Mouse (Mus musculus): ENCODE measurements around the gene Ttll12.

Gene Ttll12

DNA sequence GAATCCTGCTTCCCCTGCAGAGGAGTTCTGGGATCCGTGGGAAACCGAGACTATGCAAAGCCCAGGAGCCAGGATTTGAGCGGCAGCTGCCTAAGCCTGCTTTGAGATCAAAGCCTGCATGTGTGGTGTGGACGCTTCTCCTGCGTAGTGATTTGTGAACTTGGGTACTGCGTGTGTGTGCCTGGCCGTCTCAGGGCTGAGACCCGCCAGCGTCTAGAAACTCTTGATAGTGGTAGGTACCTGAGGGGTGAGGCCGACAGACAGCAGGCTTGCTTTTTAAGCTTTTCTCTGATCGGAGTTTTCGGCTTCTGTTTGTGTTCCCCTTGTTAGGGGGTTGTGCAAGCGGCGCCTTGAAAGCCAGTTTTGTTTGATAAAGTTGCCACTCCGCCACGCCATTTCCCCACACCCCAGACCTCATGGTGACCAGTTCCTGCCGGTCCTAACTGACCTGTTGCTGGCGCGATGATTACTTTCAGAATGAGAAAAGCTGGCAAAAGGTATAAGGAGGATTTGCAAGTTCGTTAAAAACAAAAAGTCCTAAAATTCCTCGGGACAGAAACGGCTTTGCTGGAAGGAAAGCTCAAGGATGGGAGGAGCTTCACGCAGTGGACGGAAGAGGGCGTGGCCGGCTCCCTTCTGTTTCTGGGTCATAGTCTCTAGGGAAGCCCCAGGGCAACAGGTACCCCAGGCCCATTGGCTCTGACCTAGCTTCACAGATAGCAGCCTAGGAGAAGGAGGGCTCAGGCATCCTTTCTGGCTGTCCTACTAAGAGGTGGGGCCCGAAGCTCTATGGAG, 30.9 kb downstream of the Ttll12 start:
- intact Hi-C loops (cut with DNase I), result no loop called here

DNA sequence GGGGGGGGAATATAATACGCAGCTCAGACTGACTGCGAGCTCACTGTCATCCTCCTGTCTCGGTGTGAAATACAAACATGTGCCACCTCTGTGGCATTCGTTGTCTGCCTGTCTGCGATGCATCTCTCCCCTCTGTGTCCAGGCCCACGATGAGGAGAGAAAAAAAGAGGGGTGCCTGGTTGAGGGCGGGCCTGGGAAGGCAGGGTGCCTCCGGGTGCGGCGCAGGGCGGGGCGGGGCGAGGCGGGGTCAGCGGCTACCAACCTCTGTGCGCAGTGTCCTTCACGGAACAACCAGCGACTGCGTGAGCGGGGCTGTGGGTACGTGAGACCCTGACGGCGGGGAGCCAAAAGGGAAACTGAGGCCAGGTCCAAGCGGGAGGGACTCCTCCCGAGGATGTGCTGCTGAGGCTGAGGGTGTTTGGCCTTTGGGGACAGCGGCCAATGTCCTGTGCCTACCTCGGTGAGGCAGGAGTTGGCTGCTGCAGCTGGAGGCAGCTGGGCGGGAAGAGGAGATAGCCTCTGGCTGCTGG, 31.6 kb downstream of the Ttll12 start, which contains the start of the genes Tspo and Mcat:
Gene Tspo, plus strand, starts transcription at position 266 of the 530 bp plus-strand sequence.
Gene Mcat, minus strand, starts transcription at position 461 of the 530 bp plus-strand sequence.
- intact Hi-C loops (cut with DNase I), result no loop called here

DNA sequence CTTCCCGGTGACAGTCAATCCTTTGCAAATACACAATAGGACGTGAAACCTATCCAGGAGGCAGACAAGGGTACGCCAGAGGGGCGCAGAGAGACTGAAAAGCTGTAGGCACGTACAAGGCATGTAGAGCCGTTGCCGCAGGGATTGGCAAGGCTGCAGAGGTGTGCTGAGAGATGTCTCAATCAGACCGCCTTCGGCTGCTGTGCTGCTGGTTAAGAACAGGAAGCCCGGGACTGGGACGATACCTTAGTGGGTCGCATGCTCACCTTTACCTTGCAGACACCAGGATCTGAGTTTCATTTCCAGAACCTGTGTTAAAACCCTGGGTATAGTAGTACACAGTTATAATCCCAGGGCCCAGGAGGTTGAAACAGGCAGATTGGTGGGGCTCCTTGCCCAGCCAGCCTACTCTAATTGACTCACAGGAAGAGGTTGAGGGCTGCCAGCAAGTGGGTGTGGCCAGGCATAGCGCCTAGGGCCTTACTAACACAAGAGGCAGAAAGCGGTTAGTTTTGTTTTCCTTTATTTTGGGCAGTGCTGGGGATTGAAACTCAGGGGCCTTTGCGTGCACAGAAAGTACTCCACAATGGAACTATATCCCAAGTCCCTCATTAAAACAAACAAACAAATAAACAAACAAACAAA, 32.2 kb downstream of the Ttll12 start:
- intact Hi-C loops (cut with DNase I), result no loop called here

- intact Hi-C loops (cut with DNase I), result no loop called here
Observed at GRCm38 (mm10) chr15:83560941-83561477, 33.9 kb downstream of the Ttll12 start.

DNA sequence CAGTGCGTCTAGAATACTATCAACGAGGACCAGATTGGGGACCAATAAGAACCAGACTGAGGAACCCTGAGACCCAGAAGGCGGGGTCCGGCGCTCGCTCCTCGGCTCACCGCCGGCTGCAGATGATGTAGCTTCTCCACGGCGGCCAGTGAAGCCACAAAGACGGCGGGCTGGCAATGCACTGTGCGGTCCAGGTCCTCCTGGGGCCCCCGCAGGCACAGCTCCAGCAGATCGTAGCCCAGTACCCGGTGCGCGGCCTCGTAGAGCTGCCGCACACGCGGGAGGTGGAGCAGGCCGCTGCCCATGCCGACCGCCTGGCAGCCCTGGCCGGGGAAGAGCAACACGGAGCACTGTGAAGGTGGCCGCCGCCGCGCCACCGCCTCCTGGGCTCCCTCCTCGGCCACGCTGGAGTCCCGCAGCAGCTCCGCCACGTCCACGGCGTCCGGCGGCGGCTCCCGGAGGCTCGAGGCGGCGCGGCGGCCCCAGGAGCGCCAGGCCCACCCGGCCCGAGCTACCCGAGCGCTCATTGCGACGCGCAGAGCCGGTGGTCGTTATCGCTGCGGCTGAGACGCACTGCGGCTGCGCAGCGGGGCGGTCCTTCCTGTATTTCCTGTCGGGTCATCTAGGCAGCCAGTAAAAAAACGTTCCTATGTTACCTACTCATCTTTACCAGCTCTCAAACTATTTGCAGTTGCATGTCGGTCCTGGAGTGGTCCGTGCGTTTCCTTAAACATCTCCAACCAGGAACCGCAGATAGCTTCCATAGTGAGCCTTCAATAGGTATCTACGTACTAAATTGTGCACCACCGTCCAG, 39.6 kb downstream of the Ttll12 start:
- intact Hi-C loops (cut with DNase I), result no loop called here

GRCm38 (mm10) chr15:83553831-83554230, 41.1 kb downstream of the Ttll12 start:
- intact Hi-C loops (cut with DNase I), result no loop called here

- intact Hi-C loops (cut with DNase I), result no loop called here
Observed at GRCm38 (mm10) chr15:83550137-83550536, 44.8 kb downstream of the Ttll12 start.

DNA sequence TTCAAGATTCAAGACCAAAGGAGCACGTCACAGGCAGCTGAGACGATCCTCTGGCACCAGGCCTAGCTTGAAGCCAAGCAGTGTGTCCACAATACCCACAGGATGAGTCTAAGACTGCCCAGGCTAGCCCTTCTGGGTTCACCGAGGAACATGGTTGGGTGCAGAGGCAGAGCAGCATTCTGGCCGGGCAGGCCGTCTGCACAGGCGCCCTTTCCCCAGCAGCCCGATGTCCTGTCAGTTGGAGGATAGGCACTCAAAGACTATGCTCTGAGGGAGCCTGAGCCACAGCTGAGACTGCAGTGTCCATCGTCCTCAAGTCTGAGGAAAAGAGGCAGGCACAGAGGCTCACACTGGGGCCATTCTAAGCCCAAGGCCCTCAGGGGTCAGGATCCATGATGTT, 47.8 kb downstream of the Ttll12 start:
- intact Hi-C loops (cut with DNase I), result no loop called here

DNA sequence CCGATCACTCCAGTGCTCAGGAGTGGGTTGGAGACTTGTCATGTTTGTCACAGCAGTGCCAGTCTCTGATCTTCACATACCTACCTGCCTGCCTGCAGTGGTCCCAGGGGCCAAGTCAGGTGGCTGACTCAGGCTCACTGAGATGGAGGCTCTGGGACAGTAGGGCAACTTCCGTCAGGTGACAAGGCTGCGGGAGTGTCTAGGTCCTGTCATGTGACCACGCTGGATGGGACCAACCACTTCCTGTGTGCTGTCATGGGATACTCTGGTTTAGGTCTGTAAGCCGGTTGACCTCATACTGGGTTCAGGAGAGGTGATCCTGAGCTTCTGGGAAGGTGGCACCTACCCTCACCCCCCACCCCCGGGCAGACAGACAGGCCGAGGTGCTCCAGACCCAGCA, 48.9 kb downstream of the Ttll12 start:
- intact Hi-C loops (cut with DNase I), result no loop called here

GRCm38 (mm10) chr15:83541647-83542287, 53.2 kb downstream of the Ttll12 start:
- intact Hi-C loops (cut with DNase I), result no loop called here

DNA sequence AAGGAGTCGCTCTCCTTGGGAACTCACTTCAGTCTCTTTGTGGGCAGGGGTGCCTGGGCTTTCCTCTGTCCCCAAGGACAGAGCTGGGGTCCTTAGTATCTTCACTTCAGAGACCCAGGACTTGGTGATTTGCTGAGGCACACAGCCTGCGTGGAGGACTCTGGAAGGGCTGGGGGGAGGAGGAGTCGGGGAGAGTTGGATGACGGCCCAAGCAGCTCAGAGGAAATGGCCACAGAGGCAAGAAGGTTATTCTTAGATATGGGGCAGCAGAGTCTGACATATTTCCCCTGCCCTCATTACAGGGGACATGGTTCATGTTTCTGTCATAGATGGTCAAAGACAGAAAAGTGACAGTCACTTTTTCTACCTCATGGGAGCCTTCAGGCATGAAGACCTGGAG, 55.1 kb downstream of the Ttll12 start:
- intact Hi-C loops (cut with DNase I), result no loop called here

DNA sequence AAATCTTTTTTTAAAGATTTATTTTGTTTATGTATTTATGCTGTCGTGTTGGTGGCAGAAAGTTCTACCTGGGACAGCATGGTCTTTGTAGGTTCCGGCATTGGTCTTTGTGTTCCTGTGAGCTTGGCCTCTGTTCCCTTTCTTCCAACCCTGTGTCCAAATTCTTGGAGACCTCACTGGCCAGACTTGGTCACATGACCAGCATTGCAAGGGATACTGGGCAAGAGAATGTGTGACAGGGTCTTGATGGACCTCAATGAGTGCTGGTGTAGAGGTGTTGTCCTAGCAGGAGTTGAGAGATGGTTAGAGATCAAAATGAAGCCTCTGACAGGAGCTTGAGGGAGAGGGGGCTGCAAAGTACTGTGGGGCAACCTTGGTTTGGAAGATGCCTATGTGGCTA, 56.1 kb downstream of the Ttll12 start:
- intact Hi-C loops (cut with DNase I), result no loop called here

DNA sequence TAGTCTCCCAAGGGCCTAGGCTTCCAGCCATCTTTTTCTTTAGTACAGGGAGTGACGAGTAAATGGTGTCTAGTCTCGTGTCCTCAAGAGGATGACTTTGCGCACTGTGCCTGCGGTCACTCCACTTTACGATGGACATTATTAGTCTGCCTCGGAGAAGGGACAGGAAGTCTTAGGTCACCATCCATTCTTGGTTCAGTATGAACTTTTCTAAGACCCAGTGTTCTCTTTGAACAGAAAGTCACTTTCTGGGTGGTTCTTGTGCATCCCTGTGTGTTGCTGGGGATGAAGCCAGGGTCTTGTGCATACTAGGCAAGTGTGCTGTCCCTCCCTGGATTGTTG, 59.1 kb downstream of the Ttll12 start:
- intact Hi-C loops (cut with DNase I), result no loop called here

- intact Hi-C loops (cut with DNase I), result no loop called here
Observed at GRCm38 (mm10) chr15:83534960-83535889, 59.7 kb downstream of the Ttll12 start.

GRCm38 (mm10) chr15:83532606-83533005, 62.4 kb downstream of the Ttll12 start:
- intact Hi-C loops (cut with DNase I), result no loop called here

GRCm38 (mm10) chr15:83531961-83532469, 62.9 kb downstream of the Ttll12 start:
- intact Hi-C loops (cut with DNase I), result no loop called here

GRCm38 (mm10) chr15:83530688-83531087, 64.3 kb downstream of the Ttll12 start:
- intact Hi-C loops (cut with DNase I), result no loop called here

DNA sequence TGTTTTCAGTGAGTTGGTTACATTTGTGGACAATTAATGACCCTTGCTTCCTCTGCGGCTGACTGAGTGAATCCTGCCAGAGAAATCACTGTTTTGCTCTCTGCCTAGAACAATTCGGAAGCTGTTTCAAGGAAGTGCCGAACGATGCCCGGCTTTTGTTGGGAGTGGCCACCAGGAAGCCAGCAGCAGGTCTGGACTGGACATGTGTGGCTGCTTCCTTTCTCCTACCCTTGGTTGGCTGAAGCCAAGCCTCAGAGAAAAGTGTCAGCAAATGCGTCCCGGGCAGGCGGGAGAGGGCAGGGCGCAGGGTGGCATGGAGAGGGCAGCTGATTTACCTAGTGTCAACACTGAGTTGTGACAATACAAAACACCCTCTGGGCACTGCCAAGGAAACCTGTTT, 64.7 kb downstream of the Ttll12 start:
- intact Hi-C loops (cut with DNase I), result no loop called here

DNA sequence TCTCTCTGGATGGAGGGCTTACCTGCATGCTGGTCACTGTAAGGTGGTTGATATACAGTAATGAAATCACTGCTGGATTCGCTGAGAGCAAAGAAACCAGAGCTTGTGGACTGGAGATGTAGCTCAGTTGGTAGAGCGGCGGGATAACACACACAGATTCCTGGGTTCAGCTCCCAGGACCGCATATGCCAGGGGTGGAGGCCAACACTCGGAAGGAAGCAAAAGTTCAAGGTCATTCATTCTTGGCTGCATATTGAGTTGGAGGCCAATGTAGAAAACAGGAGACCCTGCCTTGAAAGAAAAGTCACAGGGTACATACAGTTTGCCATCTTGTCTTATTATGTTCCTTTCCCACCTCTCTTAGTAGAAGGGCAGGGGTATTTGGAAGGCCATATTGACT, 65.2 kb downstream of the Ttll12 start:
- intact Hi-C loops (cut with DNase I), result no loop called here

DNA sequence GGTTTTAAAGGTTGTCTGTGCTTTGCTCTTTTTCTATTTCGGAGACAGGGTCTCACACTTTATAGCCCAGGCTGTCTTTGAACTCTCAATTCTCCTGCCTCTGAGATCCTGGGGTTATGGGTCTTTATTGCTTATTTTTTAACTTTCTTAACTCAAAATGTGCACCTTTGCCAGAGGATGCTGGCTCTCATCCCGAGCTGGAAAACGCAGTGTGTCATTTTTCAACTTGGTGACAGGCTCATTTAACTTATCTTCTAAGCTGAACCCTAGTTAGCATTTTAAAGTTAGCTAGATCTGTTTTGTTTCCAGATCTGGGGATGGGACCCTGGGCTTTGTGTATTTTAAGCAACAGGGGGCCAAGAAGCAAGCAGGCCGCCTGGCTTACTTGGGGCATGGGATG, 66.1 kb downstream of the Ttll12 start:
- intact Hi-C loops (cut with DNase I), result no loop called here

Measured in adrenal gland (tissue).